Mouse (Mus musculus) kidney, embryonic 14.5 days (tissue): ENCODE results near the gene 5031439G07Rik. TPM values are rescaled to one million over a fixed set of nuclear protein-coding genes. Genes with fewer than 3 reads are reported as not detected.
A peak's percentile ranks its signal among the peaks of the same experiment; 100 is the strongest.

Experiments
- ATAC-seq: fragments of 200-750 bp; cut with Nextera tagmentation; 2 replicates; pipeline ENCODE4 v1.8.0; 2017; ENCODE audit warnings: moderate number of reproducible peaks, mild to moderate bottlenecking, moderate TSS enrichment, moderate library complexity; ENCODE audit not compliant: low FRiP score, low TSS enrichment
- H3K27ac ChIP-seq: fragments of 300-500 bp; sonication (generic); 2 replicates; pipeline ENCODE4 v1.5.1; 2014; ENCODE audit warnings: low read depth, mild to moderate bottlenecking, low read length, moderate library complexity, mixed read lengths
- H3K27me3 ChIP-seq: fragments of 300-500 bp; sonication (generic); 2 replicates; pipeline ENCODE4 v1.6.1; 2014; ENCODE audit warnings: mild to moderate bottlenecking, low read length; ENCODE audit not compliant: control insufficient read depth, insufficient read depth
- H3K36me3 ChIP-seq: fragments of 300-500 bp; sonication (generic); 2 replicates; pipeline ENCODE4 v1.6.1; 2014; ENCODE audit warnings: low read length, mixed read lengths; ENCODE audit not compliant: control insufficient read depth, insufficient read depth
- H3K4me1 ChIP-seq: fragments of 300-500 bp; sonication (generic); 2 replicates; pipeline ENCODE4 v1.6.1; 2014; ENCODE audit warnings: low read length, mixed read lengths; ENCODE audit not compliant: control insufficient read depth, insufficient read depth
- H3K4me2 ChIP-seq: fragments of 300-500 bp; sonication (generic); replicated peaks from 2 replicates; pipeline ENCODE4 v1.6.1; 2014; ENCODE audit warnings: low read depth, mild to moderate bottlenecking, low read length
- H3K4me3 ChIP-seq: fragments of 300-500 bp; sonication (generic); 2 replicates; pipeline ENCODE4 v1.5.1; 2014; ENCODE audit warnings: mild to moderate bottlenecking, low read length
- H3K9ac ChIP-seq: fragments of 300-500 bp; sonication (generic); 2 replicates; pipeline ENCODE4 v1.6.1; 2014; ENCODE audit warnings: low read depth, mild to moderate bottlenecking, low read length, moderate library complexity
- H3K9me3 ChIP-seq: fragments of 300-500 bp; sonication (generic); 2 replicates; pipeline ENCODE4 v1.6.1; 2016; ENCODE audit warnings: low read length; ENCODE audit not compliant: control insufficient read depth
- WGBS: fragments of 180-500 bp; shearing (Covaris S2); extraction: QIAGEN DNeasy Blood & Tissue Kit; methylation state at CpG from one replicate; pipeline ENCODE4 v1.1.7; 2014; 5-methylcytosine and 5-hydroxymethylcytosine counted together
- polyA plus RNA-seq: library from polyadenylated mRNA; unstranded; fragments of >200 nt; fragmentation: Nextera tagmentation; extraction: Ambion mirVana; gene quantifications from 2 replicates; pipeline ENCODE4 v1.2.1, GENCODE M21; 2014

Gene 5031439G07Rik
- polyA plus RNA-seq, 1 experiment from 2014 or later: 6.6 TPM

DNA sequence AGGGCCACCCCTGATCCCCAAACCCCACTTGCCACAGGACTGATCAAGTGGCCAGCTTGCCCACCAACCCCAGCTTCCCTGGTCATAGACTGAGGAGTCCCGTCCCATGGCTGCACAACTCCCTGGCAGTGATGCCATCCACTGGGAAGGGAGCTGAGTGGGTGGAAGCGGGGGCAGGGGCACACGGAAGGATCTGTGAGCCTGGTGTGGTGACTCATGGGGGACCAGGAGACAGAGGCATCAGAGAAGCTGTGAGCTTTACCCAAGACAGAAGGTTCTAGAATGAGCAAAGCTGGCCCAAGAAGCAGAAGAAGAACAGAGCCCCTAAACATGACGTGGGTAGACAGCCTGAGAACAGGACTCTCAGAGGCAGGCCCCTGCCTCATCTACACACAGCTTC lies 38.3 kb downstream of the 5031439G07Rik start:
- WGBS: 89% methylated on average over 4 of the region's 4 CpGs
- H3K36me3 ChIP-seq: peaks cover 40% of the 10 kb centered on the region
- H3K4me1 ChIP-seq: 0 out of 2 replicates have a peak, but pooled peaks cover 5% of the 10 kb centered on the region
- H3K27ac ChIP-seq: no peak overlapping the region
- no peaks in the 10 kb centered on the region for H3K9me3 ChIP-seq
- H3K27me3 ChIP-seq: no peaks in the 10 kb centered on the region
- H3K9ac ChIP-seq: no peak overlapping the region
- H3K4me3 ChIP-seq: no peak overlapping the region
- ATAC-seq: no peak
- H3K4me2 ChIP-seq: no peak overlapping the region

DNA sequence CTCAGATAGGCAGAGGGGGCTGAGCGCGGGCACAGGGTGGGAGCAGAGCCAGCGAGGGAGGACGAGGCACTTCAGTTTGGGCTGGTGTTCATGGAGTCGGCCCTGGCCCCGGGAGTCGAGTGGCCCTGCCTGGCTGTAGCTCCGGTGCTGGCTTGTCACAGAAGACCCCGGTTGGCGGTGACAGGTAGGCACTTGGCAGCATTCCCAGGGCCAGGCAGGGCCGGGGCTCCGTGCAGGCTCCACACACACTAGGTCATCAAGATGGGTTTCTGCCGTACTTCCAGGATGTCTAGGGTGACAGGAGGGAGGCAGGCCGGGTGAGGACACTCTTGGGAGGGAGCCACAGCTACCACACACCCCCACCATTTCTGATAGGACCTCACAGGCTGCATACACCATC lies 39.4 kb downstream of the 5031439G07Rik start:
- WGBS: 89% methylated on average over 14 of the region's 14 CpGs
- Histone ChIP-seq H3K9ac (no peak overlapping the region), H3K36me3 (peaks cover 39% of the 10 kb centered on the region)

DNA sequence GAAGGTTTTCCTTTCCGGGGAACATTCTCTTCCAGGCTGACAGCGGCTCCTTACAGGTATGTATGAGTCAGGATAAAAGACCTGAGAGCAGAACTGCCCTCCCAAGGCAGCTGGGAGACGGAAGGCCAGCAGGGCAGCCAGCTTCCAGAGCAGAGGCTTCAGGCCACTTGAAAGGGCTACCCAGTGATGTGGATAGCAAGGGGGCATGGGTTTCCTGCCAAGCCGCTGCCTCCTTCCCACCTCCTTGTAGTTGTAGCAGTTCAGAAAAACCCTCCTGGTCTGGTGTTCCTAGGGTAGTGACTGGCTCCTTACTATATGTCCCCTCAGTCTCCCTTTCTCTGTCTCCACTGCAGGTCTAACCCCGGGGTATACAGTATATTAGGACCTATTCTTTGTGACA lies 44.0 kb downstream of the 5031439G07Rik start:
- H3K9me3 ChIP-seq: no peaks in the 10 kb centered on the region
- H3K4me3 ChIP-seq: no peak overlapping the region
- no peak overlapping the region for H3K27ac ChIP-seq
- no peak overlapping the region for H3K4me2 ChIP-seq
- peaks cover 47% of the 10 kb centered on the region for H3K36me3 ChIP-seq
- no peaks in the 10 kb centered on the region; the same call in 1 of the 2 replicates for H3K4me1 ChIP-seq
- no peak overlapping the region for H3K9ac ChIP-seq
- ATAC-seq: no peak
- WGBS: 86% methylated on average over 5 of the region's 5 CpGs
- H3K27me3 ChIP-seq: no peaks in the 10 kb centered on the region

More for the DNA sequence above, 39.4 kb downstream of the 5031439G07Rik start:
- Histone ChIP-seq H3K27me3 (no peaks in the 10 kb centered on the region), H3K27ac (no peak overlapping the region), H3K4me3 (no peak overlapping the region), H3K4me1 (0 out of 2 replicates have a peak, but pooled peaks cover 5% of the 10 kb centered on the region), H3K4me2 (no peak overlapping the region), H3K9me3 (no peaks in the 10 kb centered on the region)
- ATAC-seq: no peak

DNA sequence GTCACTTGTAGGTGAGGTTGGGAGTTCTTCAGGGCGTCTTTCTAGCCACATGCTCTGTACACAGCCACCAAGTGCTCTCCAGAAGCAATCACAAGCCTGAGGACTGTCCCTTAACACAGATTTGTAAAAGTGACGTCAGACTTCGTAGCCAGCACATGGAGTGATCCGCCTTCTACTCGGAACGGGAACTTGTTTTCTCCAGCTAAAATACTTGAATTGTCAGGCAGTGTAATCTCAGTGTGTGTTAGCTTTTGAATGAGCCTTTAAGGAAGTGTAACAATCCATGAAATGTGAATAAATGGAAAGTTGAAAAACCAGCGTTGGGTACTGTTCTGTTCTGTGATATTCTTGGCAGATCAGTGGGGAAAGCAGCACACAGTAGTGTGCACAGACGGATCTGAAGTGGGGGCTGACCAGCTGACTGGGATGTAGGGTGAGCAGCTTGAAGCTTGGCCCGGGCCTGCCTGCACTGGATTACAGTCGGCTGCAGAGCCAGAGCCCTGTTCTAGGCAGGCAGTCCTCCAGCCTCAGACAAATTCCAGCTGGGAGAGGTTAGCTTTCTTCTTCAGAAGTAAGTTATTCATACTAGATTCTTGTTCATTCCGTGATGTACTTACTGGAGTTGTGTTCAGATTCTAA lies 45.6 kb downstream of the 5031439G07Rik start:
- Histone ChIP-seq H3K36me3 (peaks cover 50% of the 10 kb centered on the region), H3K9ac (no peak overlapping the region), H3K4me3 (no peak overlapping the region), H3K27me3 (no peaks in the 10 kb centered on the region), H3K27ac (no peak overlapping the region), H3K9me3 (no peaks in the 10 kb centered on the region), H3K4me1 (no peaks in the 10 kb centered on the region; the same call in 1 of the 2 replicates), H3K4me2 (no peak overlapping the region)
- 80% methylated on average over 11 of the region's 11 CpGs for WGBS
- ATAC-seq: no peak

DNA sequence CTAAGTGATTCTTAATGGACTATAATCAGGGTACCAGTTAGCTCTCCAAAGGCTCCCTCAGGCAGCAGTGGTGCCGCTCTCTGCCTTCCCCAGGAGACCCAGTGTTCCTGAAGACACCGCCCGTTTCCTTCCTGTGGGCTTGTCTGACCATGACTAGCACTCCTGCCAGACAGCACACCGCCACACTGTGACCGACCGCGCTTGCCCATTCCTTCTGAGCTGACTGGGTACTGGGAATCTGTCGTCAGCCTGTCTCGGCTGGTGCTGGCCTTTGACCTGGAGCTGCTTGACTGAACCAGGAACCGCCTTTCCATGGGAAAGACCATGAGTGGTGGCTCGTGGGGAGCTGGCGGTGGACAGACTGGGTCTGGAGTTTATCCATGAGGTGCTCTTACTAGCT lies 48.2 kb downstream of the 5031439G07Rik start:
- Histone ChIP-seq H3K9me3 (no peaks in the 10 kb centered on the region), H3K9ac (no peak overlapping the region), H3K27me3 (no peaks in the 10 kb centered on the region), H3K4me2 (no peak overlapping the region), H3K27ac (no peak overlapping the region), H3K36me3 (peaks cover 76% of the 10 kb centered on the region), H3K4me3 (no peak overlapping the region), H3K4me1 (no peaks in the 10 kb centered on the region; the same call in 1 of the 2 replicates)
- WGBS: 51% methylated on average over 12 of the region's 12 CpGs
- peak; percentile 66 for ATAC-seq

DNA sequence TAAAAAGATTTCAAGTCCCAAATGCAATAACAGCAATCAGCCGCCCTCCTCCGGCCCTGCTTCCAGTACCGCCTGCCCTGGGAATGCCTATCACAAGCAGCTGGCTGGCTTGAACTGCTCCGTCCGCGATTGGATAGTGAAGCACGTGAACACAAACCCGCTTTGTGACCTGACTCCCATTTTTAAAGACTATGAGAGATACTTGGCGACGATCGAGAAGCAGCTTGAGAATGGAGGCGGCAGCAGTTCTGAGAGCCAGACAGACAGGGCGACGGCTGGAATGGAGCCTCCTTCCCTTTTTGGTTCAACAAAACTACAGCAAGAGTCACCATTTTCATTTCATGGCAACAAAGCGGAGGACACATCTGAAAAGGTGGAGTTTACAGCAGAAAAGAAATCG lies 53.5 kb downstream of the 5031439G07Rik start:
- peaks cover 95% of the 10 kb centered on the region for H3K36me3 ChIP-seq
- H3K4me1 ChIP-seq: peaks cover 2% of the 10 kb centered on the region; the same call in 1 of the 2 replicates
- no peaks in the 10 kb centered on the region for H3K9me3 ChIP-seq
- no peak overlapping the region for H3K27ac ChIP-seq
- no peak for ATAC-seq
- H3K27me3 ChIP-seq: no peaks in the 10 kb centered on the region
- no peak overlapping the region for H3K4me3 ChIP-seq
- H3K4me2 ChIP-seq: no peak overlapping the region
- WGBS: 91% methylated on average over 16 of the region's 16 CpGs
- H3K9ac ChIP-seq: no peak overlapping the region

DNA sequence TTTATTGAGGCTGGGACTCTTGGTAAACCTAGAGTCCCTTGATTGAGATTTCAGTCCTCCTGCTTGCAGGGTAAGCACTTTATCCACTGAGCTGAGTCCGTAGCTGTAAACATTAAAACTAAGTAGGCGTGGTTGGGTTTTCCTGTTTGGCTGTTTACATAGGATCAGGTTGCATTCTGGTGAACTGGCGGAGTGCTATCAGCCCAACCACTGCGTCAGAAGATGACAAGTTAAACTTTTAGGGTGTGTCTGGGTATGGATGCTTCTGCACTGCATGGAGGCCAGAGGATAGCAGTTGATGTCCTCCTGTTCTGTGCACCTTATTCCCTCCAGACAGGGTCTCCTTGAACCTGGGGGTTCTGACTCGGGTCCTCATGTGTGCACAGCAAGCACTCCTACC lies 56.0 kb downstream of the 5031439G07Rik start:
- Histone ChIP-seq H3K4me1 (0 out of 2 replicates have a peak, but pooled peaks cover 2% of the 10 kb centered on the region), H3K36me3 (peaks cover 94% of the 10 kb centered on the region), H3K4me3 (no peak overlapping the region), H3K27ac (no peak overlapping the region), H3K9ac (no peak overlapping the region), H3K4me2 (no peak overlapping the region), H3K27me3 (no peaks in the 10 kb centered on the region), H3K9me3 (no peaks in the 10 kb centered on the region)
- WGBS: 26% methylated on average over 5 of the region's 5 CpGs
- ATAC-seq: no peak

DNA sequence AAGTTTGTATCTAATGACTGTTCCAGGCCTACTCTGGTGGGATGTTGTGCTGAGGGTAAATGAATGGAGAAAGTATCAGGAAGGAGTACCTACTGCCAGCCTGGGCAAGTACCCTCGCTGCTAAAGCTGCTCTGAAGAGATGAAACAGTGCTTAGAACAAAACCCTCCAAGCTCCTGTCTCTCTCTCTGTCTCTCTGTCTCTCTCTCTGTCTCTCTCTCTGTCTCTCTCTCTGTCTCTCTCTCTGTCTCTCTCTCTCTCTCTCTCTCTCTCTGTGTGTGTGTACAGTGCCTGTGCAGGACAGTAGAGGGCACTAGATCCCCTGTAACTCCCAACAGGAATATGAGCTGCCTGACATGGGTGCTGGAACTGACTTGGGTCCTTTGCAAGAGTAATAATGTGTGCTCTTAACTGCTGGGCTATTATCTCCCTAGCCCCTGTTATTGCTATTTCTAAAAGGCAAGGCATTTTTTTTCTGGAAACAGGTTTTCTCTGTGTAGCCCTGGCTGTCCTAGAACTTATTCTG lies 62.8 kb downstream of the 5031439G07Rik start:
- Histone ChIP-seq H3K36me3 (peaks cover 38% of the 10 kb centered on the region), H3K4me1 (0 out of 2 replicates have a peak, but pooled peaks cover 12% of the 10 kb centered on the region), H3K27me3 (no peaks in the 10 kb centered on the region), H3K9me3 (no peaks in the 10 kb centered on the region), H3K9ac (peak overlapping the region; percentile 97; the same call in 1 of the 2 replicates), H3K4me2 (peak overlapping the region; percentile 89; the same call in 1 of the 2 replicates), H3K4me3 (peak overlapping the region; percentile 99; the same call in 1 of the 2 replicates), H3K27ac (no peak overlapping the region)
- ATAC-seq: no peak
- 60% methylated on average over 1 of the region's 1 CpGs for WGBS

DNA sequence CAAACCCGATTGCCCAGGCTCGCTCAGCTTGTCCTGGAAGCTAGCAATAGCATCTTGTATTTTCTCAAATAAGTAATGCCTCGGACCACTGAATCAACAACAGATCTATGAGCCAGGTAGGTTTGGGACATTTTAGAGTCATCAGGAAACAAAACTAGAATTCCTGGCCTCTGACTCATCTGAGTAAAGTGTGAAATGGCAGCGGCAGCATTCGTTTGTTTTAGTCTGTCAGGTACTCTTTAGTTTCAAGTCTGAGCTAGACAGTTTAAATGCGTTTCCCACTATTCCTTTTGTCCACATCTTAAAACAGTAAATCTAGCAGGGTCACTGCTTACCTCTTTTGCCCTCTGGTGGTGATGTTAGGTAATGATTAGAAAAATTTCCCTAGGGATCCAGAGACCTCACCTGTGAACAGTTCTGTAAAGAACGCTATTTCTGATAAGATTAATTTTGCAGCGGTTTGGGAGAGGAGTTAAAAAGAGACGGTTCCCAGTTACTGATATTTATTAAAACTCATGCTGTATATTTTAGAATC lies 63.5 kb downstream of the 5031439G07Rik start:
- Histone ChIP-seq H3K9ac (peak overlapping the region; percentile 97; the same call in 1 of the 2 replicates), H3K4me3 (peak overlapping the region; percentile 99), H3K27me3 (no peaks in the 10 kb centered on the region), H3K4me1 (0 out of 2 replicates have a peak, but pooled peaks cover 12% of the 10 kb centered on the region), H3K27ac (no peak overlapping the region; the same call in 1 of the 2 replicates), H3K9me3 (no peaks in the 10 kb centered on the region), H3K36me3 (peaks cover 31% of the 10 kb centered on the region), H3K4me2 (peak overlapping the region; percentile 89)
- WGBS: 12% methylated on average over 9 of the region's 9 CpGs
- ATAC-seq: no peak
